Mouse (Mus musculus): ENCODE results near the gene Iars.

The Iars gene

GRCm38 (mm10) chr13:49691056-49691455 lies 9.2 kb downstream of the Iars start:
- no peak for DNase-seq (ENCODE audit: low read depth, low spot score)
- H3K36me3 ChIP-seq (ENCODE audit: control insufficient read depth, insufficient read depth, low read length, poor library complexity, severe bottlenecking), result peaks cover 20% of the 10 kb centered on the region

GRCm38 (mm10) chr13:49703216-49703779 lies 21.4 kb downstream of the Iars start:
- DNase-seq (ENCODE audit: low read depth, low spot score), result no peak
- no peaks in the 10 kb centered on the region for H3K27me3 ChIP-seq (ENCODE audit: control insufficient read depth, insufficient read depth, low read length, poor library complexity, severe bottlenecking)
- peaks cover 4% of the 10 kb centered on the region; the same call in 1 of the 2 replicates for H3K36me3 ChIP-seq (ENCODE audit: control insufficient read depth, insufficient read depth, low read length, poor library complexity, severe bottlenecking)

More at GRCm38 (mm10) chr13:49691056-49691455, 9.2 kb downstream of the Iars start:
- H3K27me3 ChIP-seq (ENCODE audit: control insufficient read depth, insufficient read depth, low read length, poor library complexity, severe bottlenecking), result no peaks in the 10 kb centered on the region

- Histone ChIP-seq H3K27me3 (ENCODE audit: control insufficient read depth, insufficient read depth, low read length, poor library complexity, severe bottlenecking) (no peaks in the 10 kb centered on the region), H3K36me3 (ENCODE audit: control insufficient read depth, insufficient read depth, low read length, poor library complexity, severe bottlenecking) (peaks cover 3% of the 10 kb centered on the region)
- no peak for DNase-seq (ENCODE audit: low read depth, low spot score)
Measured at GRCm38 (mm10) chr13:49706032-49706690, 24.3 kb downstream of the Iars start.

GRCm38 (mm10) chr13:49708311-49708710 lies 26.4 kb downstream of the Iars start:
- Histone ChIP-seq H3K27me3 (ENCODE audit: control insufficient read depth, insufficient read depth, low read length, poor library complexity, severe bottlenecking) (no peaks in the 10 kb centered on the region), H3K36me3 (ENCODE audit: control insufficient read depth, insufficient read depth, low read length, poor library complexity, severe bottlenecking) (peaks cover 8% of the 10 kb centered on the region)
- DNase-seq (ENCODE audit: low read depth, low spot score), result no peak

- DNase-seq (ENCODE audit: low read depth, low spot score), result no peak
- Histone ChIP-seq H3K36me3 (ENCODE audit: control insufficient read depth, insufficient read depth, low read length, poor library complexity, severe bottlenecking) (peaks cover 17% of the 10 kb centered on the region), H3K27me3 (ENCODE audit: control insufficient read depth, insufficient read depth, low read length, poor library complexity, severe bottlenecking) (no peaks in the 10 kb centered on the region)
Measured at GRCm38 (mm10) chr13:49712047-49712721, 30.3 kb downstream of the Iars start.

- no peaks in the 10 kb centered on the region for H3K27me3 ChIP-seq (ENCODE audit: control insufficient read depth, insufficient read depth, low read length, poor library complexity, severe bottlenecking)
- DNase-seq (ENCODE audit: low read depth, low spot score), result no peak
Measured at GRCm38 (mm10) chr13:49719310-49719709, 37.4 kb downstream of the Iars start.

GRCm38 (mm10) chr13:49736430-49736829 lies 54.5 kb downstream of the Iars start:
- DNase-seq (ENCODE audit: low read depth, low spot score), result no peak
- Histone ChIP-seq H3K27me3 (ENCODE audit: control insufficient read depth, insufficient read depth, low read length, poor library complexity, severe bottlenecking) (no peaks in the 10 kb centered on the region), H3K36me3 (ENCODE audit: control insufficient read depth, insufficient read depth, low read length, poor library complexity, severe bottlenecking) (0 out of 2 replicates have a peak, but pooled peaks cover 3% of the 10 kb centered on the region)

More at GRCm38 (mm10) chr13:49719310-49719709, 37.4 kb downstream of the Iars start:
- peaks cover 20% of the 10 kb centered on the region for H3K36me3 ChIP-seq (ENCODE audit: control insufficient read depth, insufficient read depth, low read length, poor library complexity, severe bottlenecking)

GRCm38 (mm10) chr13:49738011-49738410 lies 56.1 kb downstream of the Iars start:
- Histone ChIP-seq H3K27me3 (ENCODE audit: control insufficient read depth, insufficient read depth, low read length, poor library complexity, severe bottlenecking) (no peaks in the 10 kb centered on the region), H3K36me3 (ENCODE audit: control insufficient read depth, insufficient read depth, low read length, poor library complexity, severe bottlenecking) (0 out of 2 replicates have a peak, but pooled peaks cover 3% of the 10 kb centered on the region)
- no peak for DNase-seq (ENCODE audit: low read depth, low spot score)

- Histone ChIP-seq H3K36me3 (ENCODE audit: control insufficient read depth, insufficient read depth, low read length, poor library complexity, severe bottlenecking) (no peaks in the 10 kb centered on the region), H3K27me3 (ENCODE audit: control insufficient read depth, insufficient read depth, low read length, poor library complexity, severe bottlenecking) (no peaks in the 10 kb centered on the region)
- DNase-seq (ENCODE audit: low read depth, low spot score), result no peak
Measured at GRCm38 (mm10) chr13:49741285-49742040, 59.6 kb downstream of the Iars start.

GRCm38 (mm10) chr13:49756591-49756990 lies 74.7 kb downstream of the Iars start:
- no peak for DNase-seq (ENCODE audit: low read depth, low spot score)
- no peaks in the 10 kb centered on the region for H3K36me3 ChIP-seq (ENCODE audit: control insufficient read depth, insufficient read depth, low read length, poor library complexity, severe bottlenecking)
- H3K27me3 ChIP-seq (ENCODE audit: control insufficient read depth, insufficient read depth, low read length, poor library complexity, severe bottlenecking), result no peaks in the 10 kb centered on the region

GRCm38 (mm10) chr13:49757966-49758365 lies 76.1 kb downstream of the Iars start:
- H3K36me3 ChIP-seq (ENCODE audit: control insufficient read depth, insufficient read depth, low read length, poor library complexity, severe bottlenecking), result no peaks in the 10 kb centered on the region
- no peak for DNase-seq (ENCODE audit: low read depth, low spot score)
- no peaks in the 10 kb centered on the region for H3K27me3 ChIP-seq (ENCODE audit: control insufficient read depth, insufficient read depth, low read length, poor library complexity, severe bottlenecking)

- Histone ChIP-seq H3K36me3 (ENCODE audit: control insufficient read depth, insufficient read depth, low read length, poor library complexity, severe bottlenecking) (no peaks in the 10 kb centered on the region), H3K27me3 (ENCODE audit: control insufficient read depth, insufficient read depth, low read length, poor library complexity, severe bottlenecking) (no peaks in the 10 kb centered on the region)
- DNase-seq (ENCODE audit: low read depth, low spot score), result no peak
Measured at GRCm38 (mm10) chr13:49760675-49761074, 78.8 kb downstream of the Iars start.

- no peaks in the 10 kb centered on the region for H3K36me3 ChIP-seq (ENCODE audit: control insufficient read depth, insufficient read depth, low read length, poor library complexity, severe bottlenecking)
- no peak for DNase-seq (ENCODE audit: low read depth, low spot score)
- H3K27me3 ChIP-seq (ENCODE audit: control insufficient read depth, insufficient read depth, low read length, poor library complexity, severe bottlenecking), result no peaks in the 10 kb centered on the region
Measured at GRCm38 (mm10) chr13:49762208-49762607, 80.3 kb downstream of the Iars start.

- DNase-seq (ENCODE audit: low read depth, low spot score), result no peak
- Histone ChIP-seq H3K36me3 (ENCODE audit: control insufficient read depth, insufficient read depth, low read length, poor library complexity, severe bottlenecking) (no peaks in the 10 kb centered on the region), H3K27me3 (ENCODE audit: control insufficient read depth, insufficient read depth, low read length, poor library complexity, severe bottlenecking) (no peaks in the 10 kb centered on the region)
Measured at GRCm38 (mm10) chr13:49765306-49765705, 83.4 kb downstream of the Iars start.

GRCm38 (mm10) chr13:49766269-49766668 lies 84.4 kb downstream of the Iars start:
- DNase-seq (ENCODE audit: low read depth, low spot score), result no peak
- Histone ChIP-seq H3K36me3 (ENCODE audit: control insufficient read depth, insufficient read depth, low read length, poor library complexity, severe bottlenecking) (no peaks in the 10 kb centered on the region), H3K27me3 (ENCODE audit: control insufficient read depth, insufficient read depth, low read length, poor library complexity, severe bottlenecking) (no peaks in the 10 kb centered on the region)
